Mouse (Mus musculus): Measurements from ENCODE around the gene Hand1.

DNA sequence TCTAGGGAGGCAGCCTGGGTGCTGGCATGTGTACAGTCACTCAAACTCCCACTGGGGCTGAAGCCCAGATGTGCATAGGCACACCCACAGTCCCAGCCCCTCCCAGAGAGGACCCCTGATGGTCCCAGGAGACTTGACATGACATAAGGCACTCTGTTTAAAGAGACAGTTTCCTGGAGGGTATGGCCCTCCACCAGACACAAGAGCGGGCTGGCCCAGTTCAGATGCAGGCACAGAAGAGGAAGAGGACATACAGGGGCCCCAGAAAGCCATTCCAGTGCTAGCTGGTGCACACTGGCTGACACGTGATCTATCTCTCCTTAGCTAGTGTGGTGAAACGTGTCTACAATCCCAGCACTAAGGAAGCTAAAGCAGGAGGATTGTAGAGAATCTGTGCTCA lies 40.4 kb upstream of the Hand1 start:
- no peak for TF ChIP-seq CTCF (conservative IDR thresholded peaks at IDR 0.05; ENCODE audit: insufficient read depth, insufficient read length, low read depth, low read length)
- no peak for TF ChIP-seq POLR2A (IDR thresholded peaks at IDR 0.05; ENCODE audit: low read depth, low read length)

Data from kidney, adult 2 months (tissue).